Mouse (Mus musculus) left cerebral cortex, postnatal 10 days (tissue): ENCODE measurements around the gene Bysl. TPM values are rescaled to one million over a fixed set of nuclear protein-coding genes. Genes with fewer than 3 reads are reported as not detected.

Experiments used
- DNase-seq, 2 experiments: peaks; one replicate each; pipeline ENCODE4 v3.0.0; 2021 to 2022; ENCODE audit warnings: low spot score in 2 of 2, mixed read lengths in 1 of 2; ENCODE audit errors: extremely low spot score in 1 of 2
- intact Hi-C: fragments of 180-260 bp; cut with DNase I; formaldehyde crosslinking; loops from one replicate; pipeline ENCODE4 v1.15.1; 2025
- total RNA-seq, 2 experiments: library from RNA; stranded (reverse); gene quantifications; 2 replicates each; pipeline ENCODE4 v1.2.3; 2021

The Bysl gene
- total RNA-seq, 2 experiments from 2014 or later: 25.2 to 25.3 TPM

DNA sequence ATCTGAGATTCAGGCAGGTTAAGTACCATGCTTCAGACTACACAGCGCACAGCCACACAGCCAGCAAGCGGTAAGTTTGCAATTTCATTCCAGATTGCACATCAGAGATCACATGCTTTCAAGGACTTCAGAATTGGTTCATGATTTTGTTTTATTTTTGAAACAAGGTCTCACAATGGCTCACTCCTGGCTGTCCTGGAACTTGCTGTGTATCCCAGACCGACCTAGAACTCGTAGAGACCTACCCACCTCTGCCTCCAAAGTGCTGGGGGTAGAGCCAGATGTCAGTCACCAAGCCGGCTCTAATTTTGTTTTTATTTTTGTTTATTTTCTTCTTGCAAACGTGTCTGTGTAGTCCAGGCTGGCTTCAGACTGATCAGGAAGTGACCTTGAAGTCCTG, 48.4 kb downstream of the Bysl start:
- intact Hi-C loops: no loop called here
- DNase-seq: no peak

DNA sequence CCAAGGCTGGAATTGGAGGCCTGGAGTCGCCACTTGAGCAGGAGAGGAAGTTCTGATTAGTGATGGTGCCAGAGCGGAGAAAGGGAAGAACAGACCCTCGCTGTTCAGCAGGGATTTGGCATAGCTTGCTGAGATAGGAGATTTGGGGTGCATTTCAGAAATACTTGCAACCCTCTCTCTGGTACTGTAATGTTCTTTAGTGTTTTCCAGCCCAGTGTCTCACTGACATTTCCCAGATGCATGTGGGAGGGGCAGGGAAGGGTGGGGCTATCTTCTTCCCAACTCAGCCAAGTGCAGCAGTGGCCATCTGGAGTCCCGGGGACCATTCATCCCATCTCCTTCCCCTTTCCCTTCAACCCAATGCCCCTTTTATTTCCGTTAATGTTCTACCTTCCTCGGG, 51.6 kb downstream of the Bysl start:
- intact Hi-C loops: no loop called here
- no peak for DNase-seq

DNA sequence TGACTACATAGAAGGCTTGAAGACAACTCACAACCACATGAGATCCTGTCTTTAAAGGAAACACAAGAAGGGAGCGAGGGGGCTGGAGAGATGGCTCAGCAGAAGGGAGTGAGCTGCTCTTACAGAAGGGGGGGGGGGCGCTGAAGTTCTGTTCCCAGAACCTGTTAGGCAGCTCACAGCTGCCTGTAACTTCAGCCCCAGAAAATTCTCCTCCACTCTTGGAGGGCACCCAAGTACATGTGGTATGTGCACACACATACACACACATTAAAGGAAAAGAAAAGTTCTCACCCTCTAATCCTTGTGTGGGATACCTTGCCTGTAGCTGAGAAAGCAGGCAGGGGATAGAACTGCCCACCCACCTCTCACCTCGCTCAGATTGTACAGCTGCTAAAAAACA, 54.1 kb downstream of the Bysl start:
- intact Hi-C loops: no loop called here
- no peak for DNase-seq

- intact Hi-C loops: no loop called here
These were observed 56.7 kb downstream of the Bysl start for GRCm38 (mm10) chr17:47554621-47555020.

GRCm38 (mm10) chr17:47552994-47553393, 58.3 kb downstream of the Bysl start:
- no peak for DNase-seq
- intact Hi-C loops: no loop called here

More at GRCm38 (mm10) chr17:47554621-47555020, 56.7 kb downstream of the Bysl start:
- DNase-seq: no peak

GRCm38 (mm10) chr17:47551049-47551448, 60.2 kb downstream of the Bysl start:
- no peak for DNase-seq
- intact Hi-C loops: no loop called here

Other genes starting within 250 kb of the Bysl start
- 10 to 100 TPM; 28.8 to 29.6 TPM for gene Mrps10, start 242.6 kb downstream of the Bysl start, total RNA-seq
- gene Guca1b, start 226.1 kb downstream of the Bysl start, total RNA-seq: under 1 TPM; 0.69 to 0.81 TPM
- not detected for gene Guca1a, start 210.9 kb downstream of the Bysl start, total RNA-seq
- under 1 TPM; 0.30 to 0.61 TPM for gene AI661453, start 174.9 kb downstream of the Bysl start, total RNA-seq
- gene 1700001C19Rik, start 174.1 kb downstream of the Bysl start, total RNA-seq: not detected
- gene Taf8, start 109.2 kb downstream of the Bysl start, total RNA-seq: 10 to 100 TPM; 13.8 to 14.3 TPM
- 10 to 100 TPM; 24.5 to 26.7 TPM for gene Ccnd3, start 106.4 kb downstream of the Bysl start, total RNA-seq
- 10 to 100 TPM; 21.4 to 23.5 TPM for gene Med20, start 90 bp upstream of the Bysl start, total RNA-seq
- gene Gm20517, start 97 bp upstream of the Bysl start, total RNA-seq: 1 to 10 TPM; 6.2 to 6.4 TPM
- 10 to 100 TPM; 14.8 to 15.1 TPM for gene Usp49, start 19.2 kb upstream of the Bysl start, total RNA-seq
- 100 to 1,000 TPM; 209 to 222 TPM for gene Tomm6, start 76.9 kb upstream of the Bysl start, total RNA-seq
- 10 to 100 TPM; 27.4 to 29.9 TPM for gene Frs3, start 77.5 kb upstream of the Bysl start, total RNA-seq
- gene Gm21981, start 83.0 kb upstream of the Bysl start, total RNA-seq: 1 to 10 TPM; 5.7 to 6.4 TPM
- 1 to 10 TPM; 2.3 to 4.5 TPM for gene Prickle4, start 83.2 kb upstream of the Bysl start, total RNA-seq
- gene Pgc, start 115.3 kb upstream of the Bysl start, total RNA-seq: not detected
- 1 to 10 TPM; 6.1 to 6.2 TPM for gene Tfeb, start 125.5 kb upstream of the Bysl start, total RNA-seq
- 1 to 10 TPM; 1.5 to 1.7 TPM for gene Mdfi, start 223.2 kb upstream of the Bysl start, total RNA-seq